Mouse (Mus musculus): ENCODE measurements around the gene Gdpd5.

Gene Gdpd5

GRCm38 (mm10) chr7:99381214-99382087 is at the start of gene Gdpd5:
TSS of gene Gdpd5 (plus strand) at chr7:99381414.
- peak; percentile 98 for DNase-seq (ENCODE audit: low read depth, low spot score)

- peak; percentile 86 for DNase-seq (ENCODE audit: low read depth, low spot score)
Measured at GRCm38 (mm10) chr7:99332774-99333480, 48.3 kb upstream of the Gdpd5 start.

GRCm38 (mm10) chr7:99340736-99341135 is 40.5 kb upstream of the Gdpd5 start:
- no peak for DNase-seq (ENCODE audit: low read depth, low spot score)

GRCm38 (mm10) chr7:99343577-99343976 is 37.6 kb upstream of the Gdpd5 start:
- no peak for DNase-seq (ENCODE audit: low read depth, low spot score)

- DNase-seq (ENCODE audit: low read depth, low spot score): no peak
Measured at GRCm38 (mm10) chr7:99347268-99347667, 33.9 kb upstream of the Gdpd5 start.

- no peak for DNase-seq (ENCODE audit: low read depth, low spot score)
Measured at GRCm38 (mm10) chr7:99348883-99349282, 32.3 kb upstream of the Gdpd5 start.

GRCm38 (mm10) chr7:99349782-99350720 is 31.2 kb upstream of the Gdpd5 start:
- no peak for DNase-seq (ENCODE audit: low read depth, low spot score)

GRCm38 (mm10) chr7:99351104-99351801 is 30.0 kb upstream of the Gdpd5 start:
- peak; percentile 81 for DNase-seq (ENCODE audit: low read depth, low spot score)

GRCm38 (mm10) chr7:99351802-99352517 is 29.3 kb upstream of the Gdpd5 start:
- no peak for DNase-seq (ENCODE audit: low read depth, low spot score)

- peak; percentile 19 for DNase-seq (ENCODE audit: low read depth, low spot score)
Measured at GRCm38 (mm10) chr7:99352526-99353400, 28.5 kb upstream of the Gdpd5 start, which contains the start of gene Serpinh1. TSS of gene Serpinh1 (minus strand) at chr7:99353239.

- DNase-seq (ENCODE audit: low read depth, low spot score): peak; percentile 87
Measured at GRCm38 (mm10) chr7:99355731-99356131, 25.5 kb upstream of the Gdpd5 start.

- peak; percentile 36 for DNase-seq (ENCODE audit: low read depth, low spot score)
Measured at GRCm38 (mm10) chr7:99356244-99356930, 24.8 kb upstream of the Gdpd5 start.

GRCm38 (mm10) chr7:99357201-99357600 is 24.0 kb upstream of the Gdpd5 start:
- no peak for DNase-seq (ENCODE audit: low read depth, low spot score)

GRCm38 (mm10) chr7:99358371-99358770 is 22.8 kb upstream of the Gdpd5 start:
- no peak for DNase-seq (ENCODE audit: low read depth, low spot score)

GRCm38 (mm10) chr7:99360021-99360802 is 21.0 kb upstream of the Gdpd5 start:
- peak; percentile 94 for DNase-seq (ENCODE audit: low read depth, low spot score)

GRCm38 (mm10) chr7:99360803-99361414 is 20.3 kb upstream of the Gdpd5 start:
- DNase-seq (ENCODE audit: low read depth, low spot score): no peak

- DNase-seq (ENCODE audit: low read depth, low spot score): no peak
Measured at GRCm38 (mm10) chr7:99362137-99362536, 19.1 kb upstream of the Gdpd5 start.
